In the genomic region with DNA sequence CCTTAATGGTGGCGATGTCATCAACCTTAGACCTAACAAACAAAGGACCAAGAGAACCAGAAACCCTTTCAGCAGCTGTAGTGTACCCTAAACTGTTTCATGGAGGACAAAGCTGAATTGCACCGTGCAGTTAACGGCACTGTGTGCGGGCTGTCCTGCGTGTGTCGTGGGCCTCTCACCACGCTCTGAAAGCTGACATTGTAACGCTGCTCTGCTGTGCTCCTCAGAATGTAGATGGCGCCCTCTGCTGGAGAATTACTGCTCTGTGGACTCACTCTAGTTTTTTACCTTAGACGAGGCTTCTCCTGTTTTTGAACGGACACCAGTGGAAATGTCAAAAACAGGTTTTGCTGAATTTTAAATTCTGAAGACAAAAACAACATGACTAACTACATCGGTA, we compare ENCODE assay signal across 7 mouse cellular contexts. TPM values are rescaled to one million over a fixed set of nuclear protein-coding genes. Genes with fewer than 3 reads are reported as not detected.
DNase-seq lines count a peak whose midpoint lies in the region; ATAC-seq and TF ChIP-seq lines count a peak whose summit lies in the region.

No protein-coding gene starts in this region.

- H3K9ac ChIP-seq in intestine, postnatal 0 days (ENCODE audit: low read depth, low read length): no peak overlapping the region
- no peak overlapping the region for H3K9ac ChIP-seq in midbrain, embryonic 12.5 days (replicated peaks)

- intact Hi-C loops in left cerebral cortex, postnatal 4 days (cut with DNase I): loop anchor here (5.0 kb wide), 1 partner anchor 67 kb away; no protein-coding TSS in a partner anchor

- H3K27ac ChIP-seq in intestine, postnatal 0 days (ENCODE audit: low read depth, low read length): no peak overlapping the region
- H3K27ac ChIP-seq in midbrain, embryonic 12.5 days (replicated peaks): no peak overlapping the region

- peaks cover 47% of the 10 kb centered on the region for H3K36me3 ChIP-seq in intestine, postnatal 0 days (ENCODE audit: control insufficient read depth, insufficient read depth)
- H3K36me3 ChIP-seq in midbrain, embryonic 12.5 days: peaks cover 54% of the 10 kb centered on the region

- no peaks in the 10 kb centered on the region for H3K27me3 ChIP-seq in intestine, postnatal 0 days (replicated peaks; ENCODE audit: control insufficient read depth, insufficient read depth, low read length)
- no peaks in the 10 kb centered on the region for H3K27me3 ChIP-seq in midbrain, embryonic 12.5 days

- TF ChIP-seq CTCF in intestine, postnatal 0 days (IDR thresholded peaks at IDR 0.05; ENCODE audit: low read depth): peak; percentile 99

- H3K4me2 ChIP-seq in intestine, postnatal 0 days (replicated peaks; ENCODE audit: low read depth): no peak overlapping the region
- no peak overlapping the region for H3K4me2 ChIP-seq in midbrain, embryonic 12.5 days (replicated peaks)

- peak; percentile 81 for ATAC-seq in activated CD4-positive, CD25-positive, alpha-beta regulatory T cell, adult 4 months
- peak; percentile 71 for ATAC-seq in intestine, postnatal 0 days
- ATAC-seq in midbrain, embryonic 12.5 days (ENCODE audit: low FRiP score, low read depth): peak; percentile 78

- DNase-seq in cerebellum, postnatal 10 days: peak; percentile 94 to 97
- peak; percentile 77 to 90 for DNase-seq in frontal cortex, postnatal 36 days (ENCODE audit: low spot score in 2 of 2)
- DNase-seq in left cerebral cortex, postnatal 4 days: peak; percentile 86
- peak; percentile 51 for DNase-seq in spleen, adult 12 weeks (ENCODE audit: low spot score)

- H3K4me1 ChIP-seq in intestine, postnatal 0 days (replicated peaks; ENCODE audit: control insufficient read depth, insufficient read depth, low read length): no peaks in the 10 kb centered on the region
- no peaks in the 10 kb centered on the region for H3K4me1 ChIP-seq in midbrain, embryonic 12.5 days

- 31% methylated on average over 12 of the region's 12 CpGs for WGBS in intestine, postnatal 0 days
- 39% methylated on average over 12 of the region's 12 CpGs for whole genome bisulfite sequencing in midbrain, embryonic 12.5 days

- no peak overlapping the region for H3K4me3 ChIP-seq in intestine, postnatal 0 days (ENCODE audit: low read depth, low read length)
- H3K4me3 ChIP-seq in midbrain, embryonic 12.5 days: no peak overlapping the region

- no peaks in the 10 kb centered on the region for H3K9me3 ChIP-seq in intestine, postnatal 0 days (ENCODE audit: control insufficient read depth)
- H3K9me3 ChIP-seq in midbrain, embryonic 12.5 days: no peaks in the 10 kb centered on the region

RNA-seq across cellular contexts. Expression of a gene that starts 18.3 kb away (rescaled TPM):
- 1 to 10 TPM; 1.7 to 4.7 TPM for polyA plus RNA-seq in activated CD4-positive, CD25-positive, alpha-beta regulatory T cell, adult 4 months (2017; shearing (Covaris generic))
- 26.0 and 27.4 TPM in 2 replicates for polyA plus RNA-seq in intestine, postnatal 0 days (2015; fragmentation: Nextera tagmentation; extraction: Ambion mirVana)
- total RNA-seq in left cerebral cortex, postnatal 4 days (2021): 10 to 100 TPM; 14.4 to 17.6 TPM
- polyA plus RNA-seq in midbrain, embryonic 12.5 days (2016; fragmentation: Nextera tagmentation; extraction: Ambion mirVana): 20.6 and 21.7 TPM in 2 replicates

RNA-seq across cellular contexts. Expression of a gene that starts 19.6 kb away (rescaled TPM):
- polyA plus RNA-seq in activated CD4-positive, CD25-positive, alpha-beta regulatory T cell, adult 4 months (2017; shearing (Covaris generic)): 1 to 10 TPM; 7.0 to 7.3 TPM
- polyA plus RNA-seq in intestine, postnatal 0 days (2015; fragmentation: Nextera tagmentation; extraction: Ambion mirVana): 9.7 and 11.5 TPM in 2 replicates
- 10 to 100 TPM; 33.9 to 34.2 TPM for total RNA-seq in left cerebral cortex, postnatal 4 days (2021)
- polyA plus RNA-seq in midbrain, embryonic 12.5 days (2016; fragmentation: Nextera tagmentation; extraction: Ambion mirVana): 29.3 and 32.2 TPM in 2 replicates
